Comparison of ENCODE assay signal across 10 mouse cellular contexts in the genomic region with DNA sequence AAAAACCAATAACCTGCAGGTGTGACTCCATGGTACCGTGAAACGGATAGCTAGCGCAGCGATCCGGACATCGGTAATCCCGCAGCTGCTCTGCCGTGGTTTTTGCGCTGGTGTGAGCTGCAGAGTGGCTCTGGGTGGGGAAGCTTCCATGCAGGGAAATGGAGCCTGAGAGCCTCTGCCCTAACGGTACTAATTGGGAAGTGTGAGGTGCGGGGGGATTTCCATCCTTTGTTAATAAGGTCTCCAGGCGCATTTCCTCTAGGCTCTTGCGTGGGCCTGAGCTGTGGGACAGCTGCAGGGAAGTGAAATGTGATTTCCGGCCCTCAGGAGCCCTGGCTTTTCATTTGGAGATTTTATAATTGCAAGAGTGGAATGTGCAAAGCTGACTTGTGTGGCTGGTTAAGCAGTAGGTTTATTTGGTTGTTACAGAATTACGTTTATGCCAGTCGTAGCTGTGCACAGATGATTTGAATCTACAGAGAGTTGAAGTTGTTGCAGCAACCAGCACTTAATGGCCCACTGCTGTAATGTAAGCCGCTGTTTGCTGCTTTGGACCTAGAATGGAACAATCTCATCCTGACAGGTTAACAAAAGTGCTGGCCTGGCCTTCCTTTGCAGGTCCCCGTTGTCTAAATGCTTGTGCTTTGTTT. TPM values are rescaled to one million over a fixed set of nuclear protein-coding genes. Genes with fewer than 3 reads are reported as not detected.
DNase-seq lines count a peak whose midpoint lies in the region; ATAC-seq lines count a peak whose summit lies in the region.
"Had no signal": no experiment of that assay in that cellular context is flagged by ENCODE, and none has a peak within 500 bp of the region (broad histone marks: within the 10 kb centered on the region; RNA-seq: fewer than 3 reads in every experiment).

No protein-coding gene starts in this region.

- no peaks in the 10 kb centered on the region for H3K4me1 ChIP-seq in forebrain, embryonic 13.5 days
- H3K4me1 ChIP-seq in forebrain, embryonic 12.5 days, result no peaks in the 10 kb centered on the region
- 0 out of 2 replicates have a peak, but pooled peaks cover 3% of the 10 kb centered on the region for H3K4me1 ChIP-seq in lung, embryonic 16.5 days (replicated peaks; ENCODE audit: control insufficient read depth, insufficient read depth, low read length)
- H3K4me1 ChIP-seq in neural tube, embryonic 15.5 days, result peaks cover 4% of the 10 kb centered on the region; the same call in 1 of the 2 replicates

- ATAC-seq in forebrain, embryonic 13.5 days, result no peak
- no peak for ATAC-seq in forebrain, embryonic 12.5 days (ENCODE audit: low FRiP score)
- ATAC-seq in lung, embryonic 16.5 days (ENCODE audit: low read depth), result peak; percentile 38; the same call in 1 of the 2 replicates
- no peak for ATAC-seq in neural tube, embryonic 15.5 days (ENCODE audit: low FRiP score)

- H3K9me3 ChIP-seq in forebrain, embryonic 13.5 days (replicated peaks), result no peaks in the 10 kb centered on the region
- no peaks in the 10 kb centered on the region for H3K9me3 ChIP-seq in forebrain, embryonic 12.5 days
- no peaks in the 10 kb centered on the region for H3K9me3 ChIP-seq in lung, embryonic 16.5 days (ENCODE audit: control insufficient read depth, low read length)
- H3K9me3 ChIP-seq in neural tube, embryonic 15.5 days (replicated peaks), result no peaks in the 10 kb centered on the region

- no peaks in the 10 kb centered on the region; the same call in 1 of the 2 replicates for H3K36me3 ChIP-seq in forebrain, embryonic 13.5 days (ENCODE audit: poor library complexity, severe bottlenecking)
- H3K36me3 ChIP-seq in forebrain, embryonic 12.5 days (replicated peaks), result 0 out of 2 replicates have a peak, but pooled peaks cover 2% of the 10 kb centered on the region
- H3K36me3 ChIP-seq in lung, embryonic 16.5 days (ENCODE audit: control insufficient read depth, insufficient read depth, low read length), result peaks cover 4% of the 10 kb centered on the region; the same call in 1 of the 2 replicates
- 0 out of 2 replicates have a peak, but pooled peaks cover 3% of the 10 kb centered on the region for H3K36me3 ChIP-seq in neural tube, embryonic 15.5 days

- no peak overlapping the region for H3K9ac ChIP-seq in forebrain, embryonic 13.5 days
- H3K9ac ChIP-seq in forebrain, embryonic 12.5 days, result no peak overlapping the region
- H3K9ac ChIP-seq in lung, embryonic 16.5 days (ENCODE audit: low read length), result no peak overlapping the region
- H3K9ac ChIP-seq in neural tube, embryonic 15.5 days (replicated peaks), result no peak overlapping the region

- H3K27me3 ChIP-seq in forebrain, embryonic 13.5 days, result no peaks in the 10 kb centered on the region
- no peaks in the 10 kb centered on the region for H3K27me3 ChIP-seq in forebrain, embryonic 12.5 days
- H3K27me3 ChIP-seq in lung, embryonic 16.5 days (ENCODE audit: control insufficient read depth, insufficient read depth, low read depth, low read length), result no peaks in the 10 kb centered on the region
- no peaks in the 10 kb centered on the region for H3K27me3 ChIP-seq in neural tube, embryonic 15.5 days (replicated peaks)

- no peak for DNase-seq in lung, postnatal 14 days
- DNase-seq in heart, postnatal 4 days, result peak; percentile 29
- DNase-seq in retina, postnatal 1 day, result no peak
- DNase-seq in right cerebral cortex, adult 2 months (ENCODE audit: low spot score in 2 of 2), result no peak
- DNase-seq: B cell, adult 2 months; gastrocnemius, postnatal 10 days had no signal

- 76% methylated on average over 18 of the region's 18 CpGs for WGBS in forebrain, embryonic 13.5 days
- 79% methylated on average over 18 of the region's 18 CpGs for WGBS in forebrain, embryonic 12.5 days
- 74% methylated on average over 18 of the region's 18 CpGs for WGBS in lung, embryonic 16.5 days
- WGBS in neural tube, embryonic 15.5 days, result 74% methylated on average over 18 of the region's 18 CpGs

- peak overlapping the region; percentile 8; the same call in 1 of the 2 replicates for H3K27ac ChIP-seq in forebrain, embryonic 13.5 days
- H3K27ac ChIP-seq in forebrain, embryonic 12.5 days, result no peak overlapping the region
- H3K27ac ChIP-seq in lung, embryonic 16.5 days (ENCODE audit: low read length), result peak overlapping the region; percentile 65
- H3K27ac ChIP-seq in neural tube, embryonic 15.5 days (replicated peaks), result peak overlapping the region; percentile 43

- no peak overlapping the region for H3K4me2 ChIP-seq in forebrain, embryonic 13.5 days
- H3K4me2 ChIP-seq in forebrain, embryonic 12.5 days, result no peak overlapping the region
- no peak overlapping the region for H3K4me2 ChIP-seq in lung, embryonic 16.5 days (ENCODE audit: low read depth, low read length)
- no peak overlapping the region for H3K4me2 ChIP-seq in neural tube, embryonic 15.5 days

- no peak overlapping the region for H3K4me3 ChIP-seq in forebrain, embryonic 13.5 days
- no peak overlapping the region for H3K4me3 ChIP-seq in forebrain, embryonic 12.5 days (replicated peaks)
- no peak overlapping the region for H3K4me3 ChIP-seq in lung, embryonic 16.5 days (ENCODE audit: low read length)
- no peak overlapping the region for H3K4me3 ChIP-seq in neural tube, embryonic 15.5 days (replicated peaks)

RNA-seq across cellular contexts. Expression of a gene that starts 19.0 kb away (rescaled TPM):
- polyA plus RNA-seq in forebrain, embryonic 13.5 days (2015; fragmentation: Nextera tagmentation; extraction: Ambion mirVana), result 27.1 and 28.1 TPM in 2 replicates
- 27.1 and 28.3 TPM in 2 replicates for polyA plus RNA-seq in forebrain, embryonic 12.5 days (2016; fragmentation: Nextera tagmentation; extraction: Ambion mirVana)
- polyA plus RNA-seq in lung, embryonic 16.5 days (2015; fragmentation: Nextera tagmentation; extraction: Ambion mirVana), result 11.4 and 11.6 TPM in 2 replicates
- 10 to 100 TPM; 11.7 to 12.9 TPM for total RNA-seq in heart, postnatal 4 days (2021)
- polyA plus RNA-seq in neural tube, embryonic 15.5 days (2015; fragmentation: Nextera tagmentation; extraction: Ambion mirVana), result 19.6 and 22.2 TPM in 2 replicates

RNA-seq across cellular contexts. Expression of a gene that starts 22.4 kb away (rescaled TPM):
- 8.9 and 12.3 TPM in 2 replicates for polyA plus RNA-seq in forebrain, embryonic 13.5 days (2015; fragmentation: Nextera tagmentation; extraction: Ambion mirVana)
- polyA plus RNA-seq in forebrain, embryonic 12.5 days (2016; fragmentation: Nextera tagmentation; extraction: Ambion mirVana), result 13.2 and 14.1 TPM in 2 replicates
- 13.2 and 16.6 TPM in 2 replicates for polyA plus RNA-seq in lung, embryonic 16.5 days (2015; fragmentation: Nextera tagmentation; extraction: Ambion mirVana)
- 10 to 100 TPM; 10.7 to 11.1 TPM for total RNA-seq in heart, postnatal 4 days (2021)
- 9.6 and 10.9 TPM in 2 replicates for polyA plus RNA-seq in neural tube, embryonic 15.5 days (2015; fragmentation: Nextera tagmentation; extraction: Ambion mirVana)
